Mouse (Mus musculus) B cell, adult 2 months (primary cell): ENCODE measurements around the gene Maml3.

Experiments used
- DNase-seq, 2 experiments: peaks; one replicate each; pipeline ENCODE4 v3.0.0; 2022

Maml3 gene

DNA sequence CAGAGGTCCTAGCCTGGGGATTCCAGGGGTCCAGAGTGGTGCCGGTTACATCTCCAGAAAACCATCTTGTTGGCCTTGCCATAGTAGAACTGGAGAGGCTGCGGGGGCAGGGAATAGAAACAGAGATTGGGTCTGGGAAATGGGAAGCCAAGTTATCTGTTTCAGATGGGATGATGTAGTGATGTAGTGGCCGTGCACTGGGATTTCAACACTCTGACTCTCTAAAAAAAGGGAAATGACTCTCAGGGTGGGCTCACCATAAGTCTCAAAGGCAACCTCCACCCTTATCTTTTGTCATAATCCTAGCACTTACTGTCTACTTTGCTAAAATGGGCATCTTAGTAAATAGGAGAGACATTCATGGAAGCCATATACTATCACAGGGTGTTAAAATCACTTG is 406.9 kb downstream of the Maml3 start:
- no peak for DNase-seq

DNA sequence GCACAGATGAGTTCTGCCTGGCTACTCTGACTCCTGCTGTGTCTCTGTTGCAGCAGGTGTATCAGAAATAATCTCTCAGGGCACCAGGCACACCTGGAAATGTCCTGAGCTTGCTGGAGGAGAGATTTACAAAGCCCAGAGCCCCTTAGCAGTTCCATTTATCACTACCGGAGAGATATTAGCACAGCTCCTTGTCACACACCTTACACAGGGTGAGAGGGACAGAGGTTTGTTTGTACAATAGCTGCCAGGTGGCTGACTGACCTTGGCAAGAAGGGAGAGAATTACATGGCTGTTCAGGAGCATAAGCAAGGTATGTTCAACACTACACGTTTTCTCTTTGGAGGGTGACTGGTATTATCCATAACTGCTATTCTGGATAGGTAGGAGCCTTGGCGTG is 409.2 kb downstream of the Maml3 start:
- no peak for DNase-seq

DNA sequence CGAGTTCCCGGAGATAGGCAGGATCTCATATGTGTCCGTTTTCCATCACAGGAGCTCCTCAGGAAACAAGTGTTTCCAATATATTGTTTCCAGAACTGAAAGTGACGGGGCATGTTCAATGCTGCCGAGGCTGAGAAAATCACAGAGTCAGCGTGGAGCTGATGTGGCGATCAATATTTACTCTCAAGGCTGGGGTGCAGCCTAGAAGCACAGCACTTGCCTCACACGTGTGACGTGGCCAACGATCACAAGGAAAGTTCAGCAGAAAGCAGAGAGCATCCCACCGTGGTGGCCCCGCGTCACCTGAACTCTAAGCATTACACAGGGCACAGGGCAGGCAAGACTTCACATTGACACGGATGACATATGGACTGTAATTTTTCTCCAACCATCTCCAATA is 410.3 kb downstream of the Maml3 start:
- no peak for DNase-seq

DNA sequence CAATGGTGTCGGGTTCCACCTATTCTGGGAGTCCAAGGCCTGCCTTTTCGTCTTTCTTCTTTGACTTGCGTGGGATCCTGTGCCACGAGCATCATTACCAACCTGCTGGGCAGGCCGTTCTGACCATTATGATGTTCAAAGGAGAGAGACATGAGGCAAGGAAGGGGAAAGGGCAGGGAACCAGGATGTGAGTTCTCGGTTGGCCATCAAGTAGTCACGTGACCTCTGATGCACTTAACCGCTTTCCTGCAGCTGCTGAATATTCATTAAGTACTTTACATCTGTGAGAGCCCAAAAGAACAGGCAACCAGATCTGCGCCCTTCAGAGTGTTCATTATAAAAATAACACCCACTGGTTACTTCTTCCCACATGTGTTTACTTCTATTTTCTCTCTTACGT is 411.7 kb downstream of the Maml3 start:
- no peak for DNase-seq

DNA sequence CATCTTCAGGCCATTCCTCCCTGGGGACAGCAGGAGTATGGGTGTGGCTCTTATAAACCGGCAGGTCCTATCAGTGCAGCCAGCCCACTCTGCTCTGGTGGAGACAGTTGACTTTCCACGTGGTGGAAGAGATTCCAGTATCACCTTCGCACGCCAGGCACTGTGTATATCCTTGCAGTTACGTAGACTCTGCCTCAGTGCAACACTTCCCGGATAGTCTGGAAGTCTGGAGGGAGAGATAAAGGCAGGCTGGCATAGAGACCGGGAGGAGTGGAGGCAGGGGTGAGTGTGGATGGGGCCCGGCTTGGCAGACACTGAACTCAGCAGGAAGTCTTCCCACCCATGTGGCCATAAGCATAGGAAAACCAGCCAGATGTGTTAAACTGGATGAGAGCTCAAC is 416.2 kb downstream of the Maml3 start:
- DNase-seq: no peak

DNA sequence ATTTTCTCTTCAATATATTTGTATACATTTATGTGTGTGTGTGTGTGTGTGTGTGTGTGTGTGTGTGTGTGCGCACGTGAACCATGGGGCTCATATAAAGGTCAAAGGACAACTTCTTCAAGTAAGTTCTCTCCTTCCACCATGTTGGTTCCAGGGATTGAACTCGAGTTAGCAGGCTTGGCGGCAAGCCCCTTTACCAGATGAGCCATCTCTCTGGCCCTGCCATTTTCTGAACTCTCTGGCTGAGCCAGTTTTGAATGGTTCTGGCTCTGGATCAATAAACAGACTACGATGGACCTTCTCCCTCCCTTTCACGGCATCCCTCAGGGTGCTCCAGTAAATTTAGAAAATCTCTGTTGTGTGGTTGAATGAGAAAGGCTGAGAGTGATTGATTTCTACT is 418.1 kb downstream of the Maml3 start:
- no peak for DNase-seq

DNA sequence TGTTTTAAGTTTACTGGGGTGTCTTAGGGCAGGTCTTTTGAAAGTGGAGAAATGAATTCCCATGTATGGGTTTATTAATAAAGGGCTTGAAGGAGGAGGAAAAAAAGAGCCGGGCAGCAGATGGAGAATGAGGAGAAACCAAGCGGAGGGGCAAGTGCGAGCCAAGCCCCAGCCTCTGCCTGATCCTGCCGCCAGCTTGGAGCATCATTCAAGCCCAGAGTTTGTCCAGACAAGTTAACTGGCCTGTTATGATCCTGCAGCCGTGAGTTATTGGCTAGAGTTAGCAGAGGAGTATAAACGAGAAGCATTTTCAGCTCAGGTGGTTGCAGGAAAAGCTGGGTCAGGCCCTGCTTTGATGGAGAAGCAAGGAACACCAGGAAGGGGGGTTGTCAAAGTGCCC is 418.6 kb downstream of the Maml3 start:
- no peak for DNase-seq

GRCm38 (mm10) chr3:51685539-51685938 is 419.3 kb downstream of the Maml3 start:
- DNase-seq: no peak

DNA sequence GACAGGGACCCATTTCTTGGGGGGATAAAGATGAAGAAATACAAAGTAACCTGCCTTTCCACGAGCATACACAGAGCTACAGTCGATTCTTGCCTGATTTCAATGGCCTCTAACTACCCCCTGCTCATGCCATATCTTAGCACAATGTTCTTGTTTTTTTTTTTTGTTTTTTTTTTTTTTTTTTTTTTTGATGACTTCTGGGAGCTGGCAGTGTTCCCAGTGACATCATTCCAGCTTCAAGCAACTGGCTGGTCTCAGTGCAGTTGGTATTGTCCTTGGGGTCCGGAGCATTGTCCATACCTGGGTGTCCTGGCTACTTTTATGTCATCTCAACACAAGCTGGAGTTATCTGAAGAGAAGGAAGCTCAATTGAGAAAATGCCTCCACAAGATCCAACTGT is 429.9 kb downstream of the Maml3 start:
- DNase-seq: no peak

DNA sequence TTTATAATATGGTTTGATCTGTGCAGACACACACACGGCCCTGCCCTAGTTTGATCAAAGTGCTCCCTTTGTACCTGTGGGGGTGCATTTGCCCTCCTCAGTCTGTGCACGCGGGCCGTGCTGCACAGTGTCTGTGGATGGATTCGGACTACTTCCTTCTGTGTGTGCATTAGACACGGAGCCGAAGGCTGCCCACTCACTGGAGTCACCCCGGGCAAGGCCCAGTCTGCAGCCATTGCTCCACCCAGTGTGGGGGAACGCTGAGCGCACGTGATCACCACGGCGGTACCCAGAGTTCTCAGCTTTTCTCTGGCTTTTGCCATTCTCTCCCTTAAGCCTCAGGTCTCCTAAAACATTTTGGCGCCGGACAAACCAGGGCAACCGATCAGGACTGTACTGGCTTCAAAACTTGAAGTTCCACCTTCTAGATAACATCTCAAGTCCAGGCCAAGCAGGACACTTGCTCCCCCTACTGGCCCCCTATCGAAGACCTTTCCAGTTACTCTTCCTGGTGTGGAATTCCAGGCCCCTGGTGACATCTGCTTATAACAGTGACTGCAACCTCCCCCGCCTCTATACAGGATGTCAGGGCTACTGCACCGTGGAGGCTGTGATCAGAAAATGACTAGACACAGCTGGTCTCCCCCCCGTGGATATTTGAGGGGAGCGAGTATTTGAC is 431.3 kb downstream of the Maml3 start:
- peak; percentile 48 to 55 for DNase-seq

DNA sequence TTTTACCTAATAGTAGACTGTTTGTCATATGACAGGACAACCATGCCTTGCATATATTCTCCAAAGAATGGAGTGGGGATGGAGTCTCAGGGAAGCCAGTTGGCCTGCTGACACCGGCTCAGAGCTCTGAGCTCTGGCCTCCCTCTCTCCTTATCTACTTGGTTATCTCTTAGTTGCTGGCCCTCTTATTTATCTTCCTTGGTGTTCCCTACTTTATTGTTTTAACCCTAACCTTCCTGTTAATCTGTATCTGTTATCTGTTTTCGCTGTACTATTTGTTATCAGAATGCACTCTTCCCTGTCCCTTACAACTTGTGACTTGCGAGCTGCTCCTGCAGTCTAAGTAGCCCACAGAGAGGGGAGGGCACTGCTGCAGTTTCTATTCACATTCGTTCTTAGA is 432.2 kb downstream of the Maml3 start:
- no peak for DNase-seq

GRCm38 (mm10) chr3:51671071-51671469 is 433.8 kb downstream of the Maml3 start:
- DNase-seq: no peak

DNA sequence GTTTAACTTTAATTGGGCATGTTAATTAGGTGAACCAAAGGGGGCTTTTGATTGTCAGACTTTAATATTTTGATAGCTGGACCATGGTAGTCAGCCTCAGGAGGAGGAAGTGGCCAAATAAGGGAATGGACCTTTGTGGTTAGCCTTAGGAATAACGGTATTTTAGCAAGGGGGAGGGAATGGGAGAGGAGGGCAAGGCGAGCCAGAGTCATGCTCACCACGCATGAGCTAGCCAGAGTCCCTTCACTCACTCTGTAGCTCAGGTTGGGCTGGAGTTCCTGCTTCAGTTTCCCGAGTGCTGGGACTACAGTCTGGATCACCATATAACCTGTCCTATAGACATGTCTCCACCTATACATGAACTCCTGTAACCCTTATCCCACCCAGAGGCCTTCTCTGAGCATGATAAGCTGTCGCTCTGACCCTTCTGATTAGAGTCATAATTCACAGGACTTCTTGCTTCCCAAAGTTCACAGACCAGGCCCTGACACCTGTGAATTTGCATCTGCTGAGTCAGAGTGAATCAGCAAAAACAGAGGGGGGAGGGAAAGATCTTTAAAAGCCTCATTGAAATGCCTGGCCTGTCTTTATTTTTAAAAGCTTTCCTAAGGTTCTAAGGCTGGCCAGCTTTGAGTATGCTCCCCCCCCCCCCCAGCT is 434.3 kb downstream of the Maml3 start:
- no peak for DNase-seq

GRCm38 (mm10) chr3:51668607-51669006 is 436.3 kb downstream of the Maml3 start:
- no peak for DNase-seq

- DNase-seq: peak; percentile 46 to 50
Measured at GRCm38 (mm10) chr3:51662557-51662956, 442.3 kb downstream of the Maml3 start.

DNA sequence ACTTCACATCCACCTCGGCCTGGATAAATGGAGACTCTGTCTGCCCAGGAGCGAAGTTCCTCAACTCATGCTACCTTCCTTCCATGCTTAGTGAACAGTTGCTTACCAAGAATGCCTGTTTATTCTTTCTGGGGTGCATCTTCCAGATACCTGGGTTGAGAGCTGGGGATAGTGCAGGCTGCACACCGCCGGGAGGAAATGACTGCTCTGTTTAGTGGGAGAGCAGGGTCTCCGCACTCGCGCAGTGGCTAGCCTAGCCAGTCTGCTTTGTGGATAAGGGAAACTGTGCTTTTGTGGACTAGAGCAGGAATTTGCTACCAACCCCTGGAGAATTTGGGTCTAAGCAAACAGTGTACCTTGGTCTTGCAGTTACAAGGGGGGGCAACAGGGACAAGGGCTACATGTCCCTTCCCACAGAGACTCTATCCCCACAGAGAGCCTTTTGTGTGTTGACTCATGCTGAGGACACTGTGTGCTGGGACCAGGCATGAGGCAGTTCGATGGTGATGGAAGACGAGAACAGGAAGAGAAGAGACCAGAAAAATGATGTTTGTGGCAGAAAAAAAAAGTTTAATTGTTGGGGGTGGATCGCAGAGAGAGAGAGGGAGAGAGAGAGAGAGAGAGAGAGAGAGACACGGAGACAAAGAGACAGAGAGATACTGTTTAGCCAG is 442.9 kb downstream of the Maml3 start:
- DNase-seq: peak in 1 of 2 experiments; percentile 9

- no peak for DNase-seq
Measured at GRCm38 (mm10) chr3:51661376-51661775, 443.5 kb downstream of the Maml3 start.

DNA sequence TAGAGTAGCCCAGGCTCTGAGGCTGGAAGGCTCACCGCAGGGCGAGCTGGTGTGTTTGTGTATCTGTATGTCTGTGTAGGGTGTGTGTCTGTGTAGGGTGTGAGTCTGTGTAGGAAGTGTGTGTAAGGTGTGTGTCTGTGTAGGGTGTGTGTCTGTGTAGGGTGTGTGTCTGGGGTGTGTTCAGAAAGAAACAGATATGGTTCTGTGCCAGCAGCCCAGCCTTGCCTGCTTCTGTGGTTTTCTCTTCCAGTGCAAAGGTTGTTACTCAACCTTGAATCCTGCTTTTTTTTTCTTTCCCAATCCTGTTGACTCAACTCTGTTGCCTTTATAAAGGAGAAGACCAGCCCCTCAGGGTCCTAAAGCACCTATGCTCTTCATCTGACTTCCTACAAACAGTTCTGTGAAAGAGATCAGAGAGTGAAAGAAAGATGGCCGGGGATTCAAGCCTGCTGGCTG is 444.0 kb downstream of the Maml3 start:
- DNase-seq: peak in 1 of 2 experiments; percentile 4

DNA sequence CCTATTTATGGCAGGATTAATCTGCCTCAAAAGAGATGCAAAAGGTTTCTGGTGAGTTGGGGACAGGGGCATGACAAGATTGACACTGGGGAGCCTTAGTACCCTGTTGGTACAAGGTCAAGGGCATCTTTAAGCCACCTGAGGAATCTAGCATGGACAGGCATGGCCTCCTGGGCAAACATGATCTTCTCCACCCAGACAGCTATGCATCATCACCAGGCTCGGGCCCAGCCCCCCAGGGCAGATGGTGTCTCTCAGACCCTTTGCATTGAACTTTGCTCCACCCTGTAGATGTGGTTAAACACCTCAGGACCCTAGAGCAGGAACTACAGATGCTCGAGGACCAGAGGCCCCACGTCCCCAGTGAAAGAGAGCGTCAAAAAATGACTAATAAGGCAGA is 444.8 kb downstream of the Maml3 start, which contains the start of gene Mgst2:
Gene Mgst2 (plus strand): TSS at position 301 of the 400 bp plus-strand sequence.
- no peak for DNase-seq

DNA sequence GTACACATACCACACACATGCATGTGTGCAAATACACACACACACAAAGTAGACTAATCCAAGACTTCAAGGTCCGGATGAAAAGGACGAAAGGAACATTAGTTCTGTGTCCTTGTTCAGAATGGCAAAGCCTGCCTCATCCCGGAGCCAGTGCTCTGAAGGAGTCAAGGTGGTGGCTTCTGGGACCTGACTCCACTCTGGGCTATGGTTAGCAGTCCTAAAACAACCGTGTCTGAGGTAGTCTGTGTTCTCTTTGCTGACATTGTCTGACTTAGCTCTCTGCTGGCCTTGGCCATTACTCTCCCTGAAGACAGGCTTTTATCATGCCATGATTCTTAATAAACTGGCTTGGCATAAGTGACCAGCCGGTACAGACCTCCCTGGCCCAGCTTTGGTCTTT is 445.5 kb downstream of the Maml3 start:
- no peak for DNase-seq

GRCm38 (mm10) chr3:51654303-51655055 is 450.4 kb downstream of the Maml3 start:
- DNase-seq: peak; percentile 17 to 24

GRCm38 (mm10) chr3:51652701-51653100 is 452.2 kb downstream of the Maml3 start:
- DNase-seq: peak in 1 of 2 experiments; percentile 30

DNA sequence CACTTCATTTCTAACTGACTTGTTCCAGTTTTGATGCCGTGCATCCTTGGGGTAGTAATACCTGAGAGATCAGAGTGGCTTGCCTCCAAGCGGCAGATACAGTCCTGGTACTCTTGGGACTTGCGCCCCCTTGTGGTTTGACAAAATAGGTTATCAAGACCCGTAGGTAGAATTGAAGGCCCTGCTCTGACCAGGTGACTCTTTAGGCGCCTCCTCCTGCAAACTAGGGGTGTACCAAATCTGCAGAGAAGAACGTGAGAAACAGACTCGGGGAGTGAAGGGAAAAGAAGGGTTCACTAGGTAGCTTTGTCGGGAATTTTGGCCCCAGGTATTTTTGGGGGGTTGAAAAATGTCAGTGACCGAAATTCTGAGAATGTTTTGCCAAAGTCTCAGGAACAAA is 452.6 kb downstream of the Maml3 start:
- DNase-seq: peak; percentile 92 to 94
